Mouse (Mus musculus) MEL-GATA-1-ER (cell line): Measurements from ENCODE around the gene Cfap58.

Experiments used
- DNase-seq: peaks from one replicate; pipeline ENCODE4 v3.0.0-alpha.2; 2012; ENCODE audit warnings: low read depth; ENCODE audit errors: extremely low read depth

The Cfap58 gene

DNA sequence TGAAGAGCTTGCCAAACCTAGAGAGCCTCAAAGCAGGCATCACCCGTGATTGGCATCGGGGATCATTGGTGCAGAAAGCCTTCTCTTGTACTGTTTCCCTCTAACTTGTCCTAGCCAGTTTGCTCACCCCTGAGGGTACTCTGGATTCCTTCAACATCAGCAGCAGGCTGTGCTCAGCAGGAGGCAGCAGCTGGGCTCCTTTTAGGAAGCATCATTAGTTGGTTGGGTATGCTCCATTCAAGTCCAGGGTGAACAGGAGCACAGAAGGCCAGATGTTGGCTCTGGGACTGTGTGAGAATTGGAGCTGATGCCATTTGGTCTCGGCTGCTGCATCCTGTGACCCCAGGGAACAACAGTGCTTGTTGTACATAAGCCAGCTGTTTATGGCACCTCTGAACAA, 142.2 kb downstream of the Cfap58 start:
- no peak for DNase-seq

DNA sequence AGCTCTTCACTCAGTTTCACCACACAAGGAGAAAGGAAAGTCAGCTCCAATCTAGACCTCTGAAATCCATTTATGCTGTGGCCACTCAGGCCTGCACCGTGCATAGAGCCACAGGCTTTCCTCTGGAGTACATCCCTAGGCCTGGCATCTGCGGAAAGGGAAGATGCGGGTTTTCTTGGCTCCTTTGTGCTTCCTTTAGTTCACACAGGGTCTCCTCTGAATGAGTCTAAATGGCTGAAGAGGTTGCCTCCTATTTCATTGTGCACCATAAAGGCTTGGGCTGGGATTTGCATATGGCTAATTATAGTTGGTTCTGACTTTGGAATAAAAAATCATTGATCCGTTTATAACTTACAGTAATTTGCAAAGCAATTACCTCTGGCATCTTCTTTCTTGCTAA, 144.0 kb downstream of the Cfap58 start:
- no peak for DNase-seq
